Mouse (Mus musculus) megakaryocyte, adult 5-6 weeks (primary cell): Measurements from ENCODE around the gene Ifnl3. TPM values are rescaled to one million over a fixed set of nuclear protein-coding genes. Genes with fewer than 3 reads are reported as not detected.
A peak's percentile ranks its signal among the peaks of the same experiment; 100 is the strongest.
"Not testable (repeated sequence)": the region's sequence is repeated elsewhere in the genome, so short reads cannot be mapped to it uniquely, and the experiment has no call there.

ENCODE experiments used
- ATAC-seq: 2 replicates; pipeline ENCODE4 v1.8.0; 2016; ENCODE audit warnings: mild to moderate bottlenecking, inconsistent platforms; ENCODE audit not compliant: poor library complexity, severe bottlenecking
- total RNA-seq, 2 experiments: library from RNA; stranded (forward) in 1 of 2; stranded (reverse) in 1 of 2; fragments of 153-499, 151-499 nt in 1 of 2; fragments of 221-1000, 200-1000 nt in 1 of 2; gene quantifications; 2 replicates each; pipeline versions ENCODE4 v1.2.3 to v1.2.4; 2015 to 2017

Ifnl3 gene
- total RNA-seq (2015) (not detected in 2 replicates), total RNA-seq (2017) (not detected in 2 replicates)

DNA sequence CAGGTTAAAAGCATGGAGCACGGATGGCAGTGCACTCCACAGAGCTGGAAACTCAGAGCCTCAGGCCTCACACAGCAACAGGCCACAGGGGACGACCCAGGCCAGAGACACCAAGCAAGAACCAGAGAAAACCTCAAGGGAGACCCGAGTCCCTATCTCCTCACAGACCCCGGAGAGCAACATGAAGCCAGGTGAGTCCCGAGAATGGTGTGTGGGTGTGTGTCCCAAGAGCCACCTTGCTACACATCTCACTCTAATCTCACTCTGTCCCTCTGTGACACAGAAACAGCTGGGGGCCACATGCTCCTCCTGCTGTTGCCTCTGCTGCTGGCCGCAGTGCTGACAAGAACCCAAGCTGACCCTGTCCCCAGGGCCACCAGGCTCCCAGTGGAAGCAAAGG is at the start of gene Ifnl3:
Gene Ifnl3, plus strand, starts transcription at position 301 of the 400 bp plus-strand sequence.
- ATAC-seq = not testable (repeated sequence)

DNA sequence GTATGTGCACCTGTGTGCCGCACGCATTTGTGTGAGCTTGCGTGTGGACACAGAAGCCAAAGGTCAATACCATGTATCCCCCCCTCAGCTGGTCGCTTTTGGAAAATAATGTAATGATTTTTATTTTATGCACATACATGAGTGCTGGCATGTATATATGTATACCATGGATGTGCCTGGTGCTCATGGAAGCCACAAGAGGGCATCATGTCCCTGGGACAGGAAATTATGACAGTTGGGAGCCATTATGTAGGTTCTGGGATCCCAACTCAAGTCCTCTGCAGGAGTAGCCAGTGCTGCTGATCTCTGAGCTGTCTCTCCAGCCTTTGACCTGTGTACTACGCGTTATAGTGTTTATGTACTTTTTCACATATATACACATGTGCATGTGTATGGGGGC is 46.4 kb upstream of the Ifnl3 start:
- no peak for ATAC-seq

DNA sequence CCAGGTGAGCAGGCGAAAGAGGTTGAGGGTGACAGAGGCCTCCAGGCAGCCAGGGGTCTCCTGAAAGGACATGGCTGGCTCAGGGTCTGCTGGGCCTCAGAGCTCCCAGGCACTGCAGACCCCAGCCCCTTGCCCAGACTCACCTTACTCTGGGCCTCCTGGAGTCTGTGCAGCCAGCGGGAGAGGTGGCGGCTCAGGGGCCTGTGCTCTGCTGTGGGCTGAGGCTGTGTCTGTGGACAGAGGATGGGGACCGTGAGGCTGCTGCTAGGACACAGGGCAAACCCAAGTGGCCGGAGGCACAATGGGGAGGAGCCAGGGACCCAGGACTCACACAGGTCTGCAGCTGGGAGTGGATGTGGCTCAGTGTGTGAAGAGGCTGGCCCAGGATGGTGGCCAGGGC is 45.3 kb upstream of the Ifnl3 start:
- no peak for ATAC-seq

GRCm38 (mm10) chr7:28478854-28479253 is 43.8 kb upstream of the Ifnl3 start:
- no peak for ATAC-seq

DNA sequence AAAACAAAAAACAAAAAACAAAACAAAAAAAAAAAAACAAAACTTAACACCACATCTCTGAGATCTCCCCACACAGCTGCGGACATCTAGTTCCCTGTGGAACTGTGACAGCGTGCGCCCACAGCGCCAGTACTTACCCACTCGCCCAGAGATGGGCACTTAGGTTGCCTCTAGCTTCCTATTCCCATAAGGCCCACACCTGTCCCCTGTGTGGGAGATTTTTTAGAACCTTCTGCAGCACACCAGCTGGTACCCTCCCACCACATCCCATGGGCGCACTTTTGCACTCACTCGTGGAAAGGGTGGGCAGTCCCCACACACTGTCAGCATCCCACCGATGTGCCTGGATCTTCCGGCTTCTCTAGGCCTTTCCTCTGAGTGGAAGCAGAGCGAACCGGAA is 39.8 kb upstream of the Ifnl3 start:
- no peak for ATAC-seq

DNA sequence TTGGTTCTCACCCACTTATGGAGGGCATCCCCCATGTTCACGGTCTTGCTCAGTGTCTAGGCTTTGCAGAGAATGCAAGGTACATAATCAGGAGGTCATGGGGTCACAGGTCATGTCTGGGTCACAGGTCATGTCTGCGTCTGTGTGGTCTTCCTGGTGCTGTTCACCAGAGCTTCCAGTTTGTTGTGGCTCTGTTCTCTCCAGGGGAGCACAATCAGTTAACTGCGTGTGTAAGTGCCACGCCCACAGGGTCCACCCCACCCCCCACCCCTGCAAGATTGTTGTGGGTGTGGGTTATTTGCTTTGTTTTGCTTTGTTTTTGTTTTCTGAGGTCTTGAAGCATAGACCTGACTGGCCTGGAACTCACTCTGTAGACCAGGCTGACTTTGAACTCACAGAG is 38.4 kb upstream of the Ifnl3 start:
- no peak for ATAC-seq

DNA sequence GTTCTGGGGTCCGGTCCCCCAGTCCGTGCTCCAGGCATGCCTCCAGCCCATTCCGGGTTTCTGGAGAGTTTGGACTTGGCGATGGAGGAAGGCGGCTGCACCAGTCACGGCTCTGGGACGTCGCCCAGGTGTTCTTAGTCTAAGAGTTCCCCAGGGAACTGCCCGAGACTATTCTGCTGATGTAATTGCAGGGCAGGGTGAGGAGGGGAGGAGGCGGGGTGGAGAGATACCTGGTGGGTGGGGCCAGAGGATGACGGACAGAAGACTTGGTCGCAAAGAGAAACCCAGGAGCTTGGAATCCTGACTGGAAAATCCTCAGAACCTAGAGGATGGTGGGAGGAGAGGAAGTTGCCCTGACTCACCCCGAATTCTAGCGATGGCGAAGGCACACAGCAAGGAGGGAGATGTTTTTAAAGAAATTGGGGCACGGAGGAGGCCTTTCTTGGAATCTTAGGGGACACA is 34.6 kb upstream of the Ifnl3 start:
- no peak for ATAC-seq

GRCm38 (mm10) chr7:28490410-28490809 is 32.2 kb upstream of the Ifnl3 start:
- peak; percentile 74 for ATAC-seq

DNA sequence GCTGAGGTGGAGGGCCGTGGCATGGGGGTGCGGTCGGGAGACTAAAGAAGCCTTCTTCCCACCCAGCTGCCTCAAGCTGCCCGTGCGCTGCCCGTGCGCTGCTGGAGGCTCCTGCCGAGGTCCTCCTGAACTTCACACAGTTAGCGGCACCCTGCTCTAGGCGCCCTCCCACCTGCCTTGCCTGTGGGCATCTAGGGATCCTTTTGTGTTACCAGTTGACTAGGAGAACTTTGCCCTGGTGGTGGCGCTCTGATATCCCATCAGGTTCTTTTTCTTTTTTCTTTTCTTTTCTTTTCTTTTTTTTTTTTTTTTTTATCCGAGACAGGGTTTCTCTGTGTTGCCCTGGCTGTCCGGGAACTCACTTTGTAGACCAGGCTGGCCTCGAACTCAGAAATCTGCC is 31.7 kb upstream of the Ifnl3 start:
- no peak for ATAC-seq

DNA sequence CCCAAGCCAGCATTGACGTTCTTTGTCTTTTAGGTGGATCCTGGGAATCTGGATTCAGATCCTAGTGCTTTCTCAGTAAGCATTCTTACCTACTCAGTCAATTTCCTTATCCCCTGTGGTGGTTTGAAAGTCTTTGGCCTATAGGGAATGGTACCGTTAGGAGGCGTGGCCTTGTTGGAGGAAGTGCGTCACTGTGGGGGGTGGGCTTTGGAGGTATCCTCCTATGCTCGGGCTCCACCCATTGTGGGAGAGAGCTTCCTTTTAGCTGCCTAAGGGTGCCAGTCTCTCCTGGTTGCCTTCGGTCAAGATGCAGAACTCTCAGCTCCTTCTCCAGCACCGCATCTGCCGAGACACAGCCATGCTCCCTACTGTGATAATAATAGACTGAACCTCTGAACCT is 30.3 kb upstream of the Ifnl3 start:
- no peak for ATAC-seq

DNA sequence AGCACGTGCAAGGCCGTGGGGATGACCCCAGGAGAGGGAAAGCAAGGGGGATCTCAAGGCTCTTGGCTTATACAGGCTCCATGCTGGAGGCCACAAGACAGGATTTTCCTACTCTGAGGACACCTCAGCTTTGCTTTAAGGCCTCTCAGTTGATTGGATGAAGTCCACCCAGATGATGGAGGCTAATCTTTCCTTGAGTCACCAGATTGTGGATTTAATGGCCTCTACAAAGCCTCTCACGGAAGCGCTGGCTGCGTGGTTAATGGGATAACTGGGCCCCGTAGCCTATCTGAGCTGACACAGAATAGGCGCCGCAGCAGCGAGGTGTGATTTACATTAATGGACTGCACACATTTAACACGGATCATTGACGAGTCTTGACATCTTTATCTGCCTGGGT is 27.2 kb upstream of the Ifnl3 start:
- ATAC-seq = no peak

DNA sequence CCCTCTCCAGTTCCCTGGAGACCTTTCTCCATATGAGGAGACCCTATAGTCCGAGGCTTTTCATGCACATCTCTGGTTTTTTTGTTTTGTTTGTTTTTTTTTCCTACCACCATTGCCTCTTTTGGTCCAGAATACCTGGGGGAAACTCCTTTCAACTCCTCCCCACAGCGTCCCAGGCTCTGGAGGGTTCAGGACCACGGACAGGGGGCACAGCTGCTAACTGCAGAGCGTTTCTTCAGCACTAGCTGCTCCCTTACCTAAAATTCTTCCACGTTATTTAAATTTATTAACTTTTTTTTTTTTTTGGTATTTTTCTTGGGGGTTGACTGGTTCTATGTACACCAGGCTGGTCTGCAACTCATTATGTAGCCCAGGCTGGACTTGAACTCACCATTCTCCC is 17.1 kb upstream of the Ifnl3 start:
- ATAC-seq = no peak

DNA sequence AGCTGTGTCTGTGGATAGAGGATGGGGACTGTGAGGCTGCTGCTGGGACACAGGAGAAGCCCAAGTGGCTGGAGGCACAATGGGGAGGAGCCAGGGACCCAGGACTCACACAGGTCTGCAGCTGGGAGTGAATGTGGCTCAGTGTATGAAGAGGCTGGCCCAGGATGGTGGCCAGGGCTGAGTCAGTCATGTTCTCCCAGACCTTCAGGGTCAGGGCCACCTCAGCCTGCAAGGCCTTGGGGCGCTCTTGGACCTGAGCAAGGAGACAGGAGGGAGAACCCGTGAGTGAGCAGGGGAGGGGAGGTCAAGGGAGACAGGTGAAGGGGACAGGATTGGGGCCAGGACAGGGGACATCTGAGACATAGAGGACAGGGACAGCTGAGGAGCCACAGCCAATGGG is 13.5 kb upstream of the Ifnl3 start:
- ATAC-seq = not testable (repeated sequence)

DNA sequence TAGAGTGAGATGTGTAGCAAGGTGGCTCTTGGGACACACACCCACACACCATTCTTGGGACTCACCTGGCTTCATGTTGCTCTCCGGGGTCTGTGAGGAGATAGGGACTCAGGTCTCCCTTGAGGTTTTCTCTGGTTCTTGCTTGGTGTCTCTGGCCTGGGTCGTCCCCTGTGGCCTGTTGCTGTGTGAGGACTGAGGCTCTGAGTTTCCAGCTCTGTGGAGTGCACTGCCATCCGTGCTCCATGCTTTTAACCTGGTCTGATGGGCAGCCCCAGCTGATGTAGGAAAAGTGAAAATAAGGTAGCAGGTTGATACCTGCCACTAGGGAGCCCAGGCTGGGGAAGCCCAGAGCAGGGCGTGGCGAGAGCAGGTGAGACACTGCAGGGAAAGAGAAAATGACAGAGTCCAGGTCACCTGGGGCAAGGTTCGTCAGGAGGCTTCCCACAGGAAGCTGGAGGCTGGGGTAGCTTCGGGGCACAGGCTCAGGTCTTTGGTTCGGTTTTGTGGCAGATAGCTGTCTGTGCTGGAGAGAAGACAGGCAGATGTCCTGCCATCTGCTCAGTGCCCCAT is 12.1 kb upstream of the Ifnl3 start, which contains the start of gene Ifnl2:
Gene Ifnl2, minus strand, starts transcription at position 51 of the 570 bp plus-strand sequence.
- not testable (repeated sequence) for ATAC-seq

DNA sequence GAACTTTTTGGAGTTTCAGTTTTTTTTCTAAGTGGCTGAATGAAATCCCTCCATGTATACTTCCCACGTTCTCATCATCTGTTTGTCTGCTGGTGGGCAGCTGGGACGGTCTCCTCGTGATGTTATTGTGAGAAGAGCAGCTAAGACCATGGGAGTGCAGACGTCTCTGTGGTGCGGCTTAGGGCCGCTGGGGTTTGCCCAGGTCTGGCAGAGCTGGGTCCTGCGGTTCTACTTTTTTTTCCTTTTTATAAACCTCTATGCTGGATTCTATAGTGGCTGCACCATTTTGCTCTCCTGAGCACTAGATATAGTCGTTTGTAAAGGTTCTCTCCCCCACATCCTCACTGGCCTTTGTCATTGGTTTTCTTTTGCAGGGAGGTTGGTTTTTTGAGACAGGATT is 11.2 kb upstream of the Ifnl3 start:
- ATAC-seq = no peak

DNA sequence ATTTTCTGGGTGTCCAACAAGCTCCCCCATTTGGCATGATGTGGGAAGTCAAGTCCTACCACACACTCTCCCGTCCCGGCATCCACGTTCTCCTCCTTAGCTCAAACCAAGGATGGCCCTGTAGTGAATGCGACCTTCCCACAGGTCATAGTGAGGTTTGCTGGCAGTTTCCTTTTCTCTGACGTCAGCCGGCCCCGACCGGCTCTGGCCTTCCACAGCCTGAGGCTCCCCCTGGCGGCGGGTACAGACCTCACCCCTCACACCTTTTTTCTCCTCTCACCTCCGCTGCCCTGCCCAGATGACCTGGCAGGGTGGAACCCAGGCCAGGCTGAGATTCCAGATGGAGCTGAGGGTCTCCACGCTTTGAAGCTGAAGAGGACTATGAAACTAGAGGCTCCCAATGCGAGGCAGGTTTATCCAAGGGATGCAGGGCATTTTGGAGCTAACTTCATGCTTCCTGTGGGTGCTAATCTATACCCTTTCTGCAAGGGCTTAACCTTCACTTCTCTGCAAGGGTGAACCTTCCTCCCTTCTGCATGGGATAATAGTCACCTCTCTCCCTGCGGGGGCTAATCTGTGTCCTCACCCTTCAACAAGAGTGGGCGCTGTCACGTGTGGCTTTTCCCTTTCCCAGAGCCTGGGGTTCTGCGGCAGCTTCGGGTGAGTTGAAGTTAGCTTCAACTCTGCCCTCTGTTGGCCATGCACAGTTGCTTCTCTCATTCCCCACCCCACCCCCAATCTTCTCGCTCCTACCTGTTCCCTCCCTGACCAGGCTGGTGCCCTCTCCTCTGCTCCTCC is 5.5 kb downstream of the Ifnl3 start:
- ATAC-seq = peak; percentile 98

GRCm38 (mm10) chr7:28532005-28532404 is 9.4 kb downstream of the Ifnl3 start:
- ATAC-seq = no peak

- ATAC-seq = not testable (repeated sequence)
Observed at GRCm38 (mm10) chr7:28538886-28539285, 16.2 kb downstream of the Ifnl3 start.

DNA sequence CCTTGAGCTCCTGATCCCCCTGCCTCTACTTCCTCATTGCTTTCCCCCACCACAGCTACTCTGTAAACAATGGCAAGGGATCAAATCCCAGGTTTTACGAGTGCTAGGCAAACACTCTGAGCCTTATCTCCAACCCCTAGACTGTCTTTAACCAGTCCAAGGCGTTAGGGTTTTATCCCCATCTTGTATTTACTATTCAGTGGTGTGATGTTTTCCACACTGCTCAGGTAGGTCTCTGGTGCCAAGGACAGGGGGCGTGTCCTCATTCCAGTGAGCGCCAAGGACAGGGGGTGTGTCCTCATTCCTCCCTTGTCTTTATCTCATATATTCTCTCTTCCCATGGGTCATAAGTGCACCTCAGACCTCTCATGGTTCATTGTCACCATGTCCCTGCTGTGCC is 17.9 kb downstream of the Ifnl3 start, which contains the start of gene Sycn:
Gene Sycn, plus strand, starts transcription at position 360 of the 400 bp plus-strand sequence.
- ATAC-seq = no peak

DNA sequence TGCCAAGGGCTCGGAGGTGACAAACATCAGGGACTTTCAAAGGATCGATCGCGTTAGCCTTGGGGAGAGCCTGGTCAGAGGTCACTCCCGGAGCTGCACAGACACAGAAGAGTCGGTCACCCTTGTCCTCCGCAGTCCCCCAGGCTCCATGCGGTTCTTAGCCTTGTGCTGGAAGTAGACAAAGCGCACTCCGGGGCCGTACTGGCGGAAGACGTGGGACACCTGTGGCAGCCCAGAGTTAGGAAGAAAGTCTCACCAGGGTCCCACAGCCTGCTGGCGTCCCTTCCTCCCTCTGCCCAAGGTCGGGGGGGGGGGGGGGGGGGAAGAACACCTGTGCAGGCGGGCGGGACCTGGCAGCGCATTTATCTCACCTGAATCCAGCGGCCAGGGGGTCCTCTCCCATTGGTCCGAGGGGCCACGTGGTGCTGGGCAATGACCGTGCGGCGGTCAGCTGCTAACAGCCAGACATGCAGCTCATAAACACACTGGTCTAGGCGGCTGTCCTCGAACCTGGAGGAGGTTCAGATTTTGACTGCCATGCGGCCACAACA is 21.5 kb downstream of the Ifnl3 start:
- no peak for ATAC-seq

- ATAC-seq = no peak
Observed at GRCm38 (mm10) chr7:28545048-28545890, 22.6 kb downstream of the Ifnl3 start.
